Mouse (Mus musculus) stomach, embryonic 14.5 days (tissue): ENCODE measurements around the gene Nlrc3. TPM values are rescaled to one million over a fixed set of nuclear protein-coding genes. Genes with fewer than 3 reads are reported as not detected.
"Not testable (repeated sequence)": the region's sequence is repeated elsewhere in the genome, so short reads cannot be mapped to it uniquely, and the experiment has no call there.

ENCODE experiments used
- ATAC-seq: fragments of 200-750 bp; cut with Nextera tagmentation; 2 replicates; pipeline ENCODE4 v1.8.0; 2017; ENCODE audit warnings: low read depth, moderate TSS enrichment; ENCODE audit not compliant: insufficient number of reproducible peaks, insufficient read depth, low FRiP score
- H3K27ac ChIP-seq: fragments of 300-500 bp; sonication (generic); 2 replicates; pipeline ENCODE4 v1.5.1; 2014; ENCODE audit warnings: mild to moderate bottlenecking, low read length, moderate library complexity, mixed read lengths
- H3K27me3 ChIP-seq: fragments of 300-500 bp; sonication (generic); 2 replicates; pipeline ENCODE4 v1.6.1; 2014; ENCODE audit warnings: low read length, control low read depth, mixed read lengths; ENCODE audit not compliant: control insufficient read depth, insufficient read depth
- H3K36me3 ChIP-seq: fragments of 300-500 bp; sonication (generic); 2 replicates; pipeline ENCODE4 v1.6.1; 2014; ENCODE audit warnings: mild to moderate bottlenecking, control low read depth, low read length, moderate library complexity, mixed read lengths; ENCODE audit not compliant: control insufficient read depth, insufficient read depth
- H3K4me1 ChIP-seq: fragments of 300-500 bp; sonication (generic); 2 replicates; pipeline ENCODE4 v1.6.1; 2014; ENCODE audit warnings: low read length, control low read depth, mixed read lengths; ENCODE audit not compliant: control insufficient read depth, insufficient read depth
- H3K4me2 ChIP-seq: fragments of 300-500 bp; sonication (generic); replicated peaks from 2 replicates; pipeline ENCODE4 v1.6.1; 2014; ENCODE audit warnings: low read depth, low read length, control low read depth
- H3K4me3 ChIP-seq: fragments of 300-500 bp; sonication (generic); 2 replicates; pipeline ENCODE4 v1.5.1; 2014; ENCODE audit warnings: low read depth, low read length, control low read depth
- H3K9ac ChIP-seq: fragments of 300-500 bp; sonication (generic); replicated peaks from 2 replicates; pipeline ENCODE4 v1.6.1; 2014; ENCODE audit warnings: low read depth, mild to moderate bottlenecking, control low read depth, low read length, moderate library complexity, mixed read lengths
- H3K9me3 ChIP-seq: fragments of 300-500 bp; sonication (generic); 2 replicates; pipeline ENCODE4 v1.6.1; 2016; ENCODE audit warnings: low read depth, low read length, control low read depth; ENCODE audit not compliant: control insufficient read depth
- WGBS: fragments of 180-500 bp; shearing (Covaris S2); extraction: QIAGEN DNeasy Blood & Tissue Kit; methylation state at CpG from one replicate; pipeline ENCODE4 v1.1.7; 2014; 5-methylcytosine and 5-hydroxymethylcytosine counted together
- polyA plus RNA-seq: library from polyadenylated mRNA; unstranded; fragments of >200 nt; fragmentation: Nextera tagmentation; extraction: Ambion mirVana; gene quantifications from 2 replicates; pipeline ENCODE4 v1.2.1, GENCODE M21; 2014

The Nlrc3 gene
- polyA plus RNA-seq, 1 experiment from 2014 or later = 1.2 TPM

DNA sequence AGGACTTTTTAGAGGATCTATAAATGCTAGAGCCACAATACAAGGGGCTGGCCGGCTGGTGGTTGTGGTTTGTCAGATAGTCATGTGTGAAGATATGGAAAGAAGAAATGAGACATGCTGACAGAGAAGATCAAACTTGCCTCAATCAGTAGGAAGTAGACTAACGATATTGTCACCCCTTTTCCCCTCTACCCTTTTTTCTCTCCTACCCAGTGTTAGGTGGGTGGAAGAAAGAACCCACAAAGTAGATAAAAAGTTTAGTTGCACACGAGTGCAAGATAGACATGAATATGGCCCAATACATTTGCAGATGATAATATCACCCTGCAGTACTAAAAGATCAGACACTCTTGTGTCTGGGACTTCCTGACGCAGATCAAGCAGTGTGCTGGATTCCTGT lies 12.0 kb upstream of the Nlrc3 start:
- WGBS = 91% methylated on average over 4 of the region's 4 CpGs
- Histone ChIP-seq H3K27ac (no peak overlapping the region), H3K36me3 (peaks cover 73% of the 10 kb centered on the region), H3K4me1 (no peaks in the 10 kb centered on the region), H3K9ac (no peak overlapping the region), H3K4me2 (no peak overlapping the region), H3K9me3 (no peaks in the 10 kb centered on the region), H3K27me3 (no peaks in the 10 kb centered on the region), H3K4me3 (no peak overlapping the region)
- ATAC-seq = no peak

DNA sequence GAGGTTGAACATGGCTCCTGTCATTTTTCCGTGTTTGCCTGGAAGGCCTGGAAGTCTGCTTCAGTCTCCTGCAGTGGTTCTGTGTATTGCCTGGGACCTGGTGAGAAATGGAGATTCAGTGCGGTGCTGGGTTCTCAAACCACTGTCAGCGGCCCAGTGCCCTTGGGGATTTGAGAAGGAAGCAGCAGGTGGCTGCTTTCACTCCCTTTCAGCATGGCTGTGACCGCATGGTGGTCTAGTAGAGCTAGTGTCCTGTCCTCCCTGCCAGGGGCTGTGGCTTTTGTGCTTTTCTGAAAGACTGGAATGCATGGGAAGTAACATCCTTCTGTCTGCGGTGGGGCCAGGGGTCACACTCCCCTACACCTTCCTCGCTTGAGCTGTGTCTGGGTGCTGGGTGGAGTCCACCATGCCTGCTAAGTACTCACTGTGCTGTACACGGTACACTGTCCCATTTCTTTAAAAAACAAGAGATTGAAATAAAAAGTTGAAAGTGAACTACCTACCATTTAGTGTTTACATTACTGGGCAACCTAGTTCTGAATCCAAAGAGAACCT lies 6.8 kb upstream of the Nlrc3 start:
- Histone ChIP-seq H3K9ac (no peak overlapping the region), H3K27ac (no peak overlapping the region), H3K4me1 (no peaks in the 10 kb centered on the region), H3K4me2 (no peak overlapping the region), H3K36me3 (peaks cover 78% of the 10 kb centered on the region), H3K27me3 (no peaks in the 10 kb centered on the region), H3K9me3 (no peaks in the 10 kb centered on the region), H3K4me3 (no peak overlapping the region)
- ATAC-seq = no peak
- 80% methylated on average over 7 of the region's 7 CpGs for WGBS

DNA sequence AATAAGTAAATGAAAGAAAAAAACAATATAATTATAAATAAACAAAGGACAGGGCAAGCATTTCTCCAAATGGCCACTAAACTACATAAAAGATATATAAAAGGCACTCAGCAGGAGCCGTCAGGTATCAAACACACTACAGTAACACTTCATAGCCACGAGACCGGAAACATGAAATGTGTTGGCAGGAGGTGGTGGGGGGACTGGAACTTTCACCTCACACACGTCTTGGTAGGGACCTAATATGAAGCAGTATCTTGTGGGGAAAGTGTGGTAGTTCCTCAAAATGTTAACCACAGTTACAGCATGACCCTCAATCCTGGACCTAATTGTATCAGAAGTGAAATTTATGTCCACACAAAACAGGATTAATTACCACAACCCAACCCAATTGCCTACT lies 5.7 kb upstream of the Nlrc3 start:
- no peaks in the 10 kb centered on the region for H3K9me3 ChIP-seq
- no peak for ATAC-seq

DNA sequence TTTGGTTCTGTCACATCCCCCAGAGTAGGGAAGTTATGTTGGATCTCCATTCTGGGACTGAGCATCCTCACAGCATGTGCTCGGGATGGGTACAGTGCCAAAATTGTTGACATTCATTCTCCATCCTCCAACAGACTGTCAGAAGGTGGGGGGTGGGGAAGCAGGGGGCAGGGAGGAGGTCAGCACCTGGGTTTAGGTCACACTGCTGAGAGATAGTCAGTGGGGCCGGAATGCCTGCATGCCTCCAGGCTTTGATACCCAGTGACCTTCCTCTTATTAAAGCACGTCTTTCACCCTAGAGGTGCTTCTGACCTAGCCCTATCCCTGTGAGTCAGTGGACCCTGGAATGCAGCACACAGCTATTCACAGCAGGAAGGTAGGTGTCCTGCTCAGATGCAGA lies 280 bp upstream of the Nlrc3 start:
- H3K4me1 ChIP-seq = no peaks in the 10 kb centered on the region
- no peaks in the 10 kb centered on the region for H3K27me3 ChIP-seq
- H3K36me3 ChIP-seq = peaks cover 31% of the 10 kb centered on the region
- no peak overlapping the region for H3K9ac ChIP-seq
- H3K4me2 ChIP-seq = no peak overlapping the region
- no peaks in the 10 kb centered on the region for H3K9me3 ChIP-seq
- WGBS = 30% methylated on average over 3 of the region's 3 CpGs
- no peak for ATAC-seq
- no peak overlapping the region for H3K27ac ChIP-seq
- H3K4me3 ChIP-seq = no peak overlapping the region

More for the DNA sequence above, 5.7 kb upstream of the Nlrc3 start:
- no peak overlapping the region for H3K27ac ChIP-seq
- no peak overlapping the region for H3K4me2 ChIP-seq
- no peak overlapping the region for H3K4me3 ChIP-seq
- no peak overlapping the region for H3K9ac ChIP-seq
- no peaks in the 10 kb centered on the region for H3K27me3 ChIP-seq
- WGBS = 95% methylated on average over 4 of the region's 4 CpGs
- H3K36me3 ChIP-seq = peaks cover 67% of the 10 kb centered on the region
- no peaks in the 10 kb centered on the region for H3K4me1 ChIP-seq

DNA sequence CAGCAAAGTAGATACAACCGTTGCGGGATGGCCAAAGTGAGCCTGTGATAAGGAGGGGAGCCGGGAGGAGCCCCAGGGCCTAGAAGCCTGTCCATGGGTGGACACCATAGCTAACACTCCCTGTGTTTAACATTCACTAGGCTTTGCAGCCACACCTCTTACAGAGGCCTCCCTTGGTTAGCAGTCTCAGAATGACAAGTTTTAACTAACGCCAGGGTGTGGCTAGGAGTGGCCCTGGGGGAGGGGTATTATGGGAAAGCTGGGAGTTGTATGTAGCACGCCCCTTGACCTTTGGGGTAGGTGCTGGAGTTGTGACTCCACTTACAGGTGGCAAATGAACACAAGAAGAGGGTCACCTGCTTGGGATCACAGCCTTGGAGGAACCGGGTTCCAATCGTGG lies 774 bp downstream of the Nlrc3 start:
- Histone ChIP-seq H3K4me2 (no peak overlapping the region), H3K4me1 (no peaks in the 10 kb centered on the region), H3K9me3 (no peaks in the 10 kb centered on the region), H3K4me3 (no peak overlapping the region), H3K27me3 (no peaks in the 10 kb centered on the region), H3K36me3 (peaks cover 20% of the 10 kb centered on the region), H3K9ac (no peak overlapping the region), H3K27ac (no peak overlapping the region)
- ATAC-seq = peak; percentile 78
- WGBS = 70% methylated on average over 7 of the region's 7 CpGs

DNA sequence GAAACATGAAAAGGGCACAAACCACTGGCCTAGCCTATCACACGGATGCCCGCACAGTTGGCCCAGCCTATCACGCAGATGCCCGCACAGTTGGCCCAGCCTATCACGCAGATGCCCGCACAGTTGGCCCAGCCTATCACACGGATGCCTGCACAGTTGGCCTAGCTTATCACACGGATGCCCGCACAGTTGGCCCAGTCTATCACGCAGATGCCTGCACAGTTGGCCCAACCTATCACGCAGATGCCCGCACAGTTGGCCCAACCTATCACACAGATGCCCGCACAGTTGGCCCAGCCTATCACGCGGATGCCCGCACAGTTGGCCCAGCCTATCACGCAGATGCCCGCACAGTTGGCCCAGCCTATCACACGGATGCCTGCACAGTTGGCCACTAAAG lies 2.0 kb downstream of the Nlrc3 start:
- H3K4me3 ChIP-seq, H3K9me3 ChIP-seq, ATAC-seq, H3K9ac ChIP-seq, H3K36me3 ChIP-seq, H3K4me1 ChIP-seq, H3K27me3 ChIP-seq, H3K4me2 ChIP-seq, H3K27ac ChIP-seq: not testable (repeated sequence)
- 93% methylated on average over 19 of the region's 19 CpGs for WGBS

DNA sequence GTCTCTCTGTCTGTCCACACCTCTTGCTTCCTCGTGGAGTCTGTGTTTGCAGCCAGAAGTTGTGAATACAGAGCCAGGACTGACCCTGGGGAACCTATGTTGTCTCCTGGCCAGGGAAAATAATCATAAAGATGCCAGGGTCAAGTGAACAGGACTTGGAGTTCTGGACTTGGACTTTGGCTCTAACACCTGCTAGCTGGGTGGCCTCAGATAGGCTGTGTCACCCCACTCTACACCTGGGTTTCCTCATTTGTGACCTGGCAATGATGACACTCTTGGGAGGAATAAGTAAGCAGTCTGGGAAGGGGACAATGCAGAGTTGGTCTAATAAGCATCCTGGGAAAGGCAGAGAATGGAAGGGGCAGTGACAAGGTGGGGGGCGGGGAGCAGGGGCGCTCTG lies 10.9 kb downstream of the Nlrc3 start:
- no peaks in the 10 kb centered on the region for H3K9me3 ChIP-seq

DNA sequence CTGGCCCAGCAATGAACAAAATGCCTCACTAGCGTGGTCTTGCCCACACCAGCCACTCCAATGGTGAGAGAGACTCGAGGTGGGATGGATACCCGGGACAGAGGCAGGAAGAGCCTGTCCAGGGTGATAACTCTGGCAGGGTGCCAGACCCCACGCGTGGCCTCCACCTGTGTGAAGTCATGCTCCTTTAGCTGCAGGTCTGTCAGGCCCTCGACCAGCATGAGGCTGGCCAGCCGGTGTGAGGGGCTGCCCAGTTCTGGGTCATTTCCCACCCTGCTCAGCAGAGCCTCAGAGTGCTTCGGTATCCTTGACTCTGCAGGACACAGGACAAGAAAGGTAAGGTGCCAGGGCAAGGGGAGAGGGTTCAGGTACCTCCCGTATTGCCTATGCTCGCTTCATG lies 11.4 kb downstream of the Nlrc3 start:
- Histone ChIP-seq H3K9me3 (no peaks in the 10 kb centered on the region), H3K4me3 (no peak overlapping the region), H3K4me1 (no peaks in the 10 kb centered on the region), H3K27me3 (no peaks in the 10 kb centered on the region), H3K36me3 (no peaks in the 10 kb centered on the region), H3K9ac (no peak overlapping the region), H3K27ac (no peak overlapping the region), H3K4me2 (no peak overlapping the region)
- no peak for ATAC-seq
- WGBS = 72% methylated on average over 10 of the region's 10 CpGs

More for the DNA sequence above, 10.9 kb downstream of the Nlrc3 start:
- no peaks in the 10 kb centered on the region for H3K4me1 ChIP-seq
- no peak for ATAC-seq
- no peaks in the 10 kb centered on the region for H3K36me3 ChIP-seq
- no peak overlapping the region for H3K4me3 ChIP-seq
- no peaks in the 10 kb centered on the region for H3K27me3 ChIP-seq
- H3K4me2 ChIP-seq = no peak overlapping the region
- WGBS = 81% methylated on average over 3 of the region's 3 CpGs
- H3K9ac ChIP-seq = no peak overlapping the region
- no peak overlapping the region for H3K27ac ChIP-seq

DNA sequence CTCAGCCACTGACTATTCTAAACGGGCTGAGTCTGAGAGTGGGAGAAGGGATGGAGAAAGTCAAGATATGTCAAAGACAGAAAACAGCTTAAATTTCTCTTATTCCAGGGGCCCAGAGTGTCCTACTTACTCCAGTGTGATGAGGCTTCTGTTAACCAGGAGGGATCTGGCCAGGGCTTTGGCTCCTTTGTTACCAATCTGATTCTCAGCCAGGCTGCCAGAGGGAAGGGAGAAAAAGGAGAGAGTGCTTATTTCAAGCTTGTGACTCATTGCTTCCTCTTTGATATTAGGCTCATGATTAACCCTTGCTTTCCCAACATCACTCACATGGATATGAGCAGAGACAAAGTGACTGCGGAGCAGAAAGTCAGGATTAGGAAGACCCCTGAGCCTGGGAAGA lies 17.2 kb downstream of the Nlrc3 start:
- Histone ChIP-seq H3K9me3 (no peaks in the 10 kb centered on the region), H3K36me3 (no peaks in the 10 kb centered on the region), H3K27me3 (no peaks in the 10 kb centered on the region), H3K9ac (no peak overlapping the region), H3K4me3 (no peak overlapping the region), H3K27ac (no peak overlapping the region), H3K4me1 (no peaks in the 10 kb centered on the region), H3K4me2 (no peak overlapping the region)
- no peak for ATAC-seq
- 55% methylated on average over 2 of the region's 2 CpGs for WGBS
